Mouse (Mus musculus): ENCODE measurements around the gene Myo6. TPM values are rescaled to one million over a fixed set of nuclear protein-coding genes. Genes with fewer than 3 reads are reported as not detected.
"Not testable (repeated sequence)": the region's sequence is repeated elsewhere in the genome, so short reads cannot be mapped to it uniquely, and the experiment has no call there.

Myo6 gene
- total RNA-seq, 1 experiment from 2014 or later = 19.1 TPM

DNA sequence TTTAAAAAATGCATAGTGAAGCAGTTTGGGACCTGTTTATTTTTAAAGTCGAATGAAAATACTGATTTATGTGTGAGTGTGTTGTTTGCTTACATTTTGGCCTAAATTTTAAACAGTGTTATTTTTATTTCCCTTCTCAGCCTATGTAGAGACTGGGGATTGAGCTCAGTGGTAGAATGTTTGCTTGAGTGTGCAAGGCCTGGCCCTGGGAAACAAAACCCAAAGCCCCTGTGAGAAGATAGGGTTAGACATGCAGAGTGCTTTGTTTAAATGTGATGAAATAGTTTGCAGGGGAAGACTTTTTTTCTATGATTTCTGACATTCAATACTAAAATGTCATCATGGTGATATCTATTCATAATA, 110.9 kb downstream of the Myo6 start:
- no peak for ATAC-seq (replicated peaks; ENCODE audit: insufficient number of reproducible peaks, low FRiP score, low TSS enrichment, poor library complexity, severe bottlenecking)

DNA sequence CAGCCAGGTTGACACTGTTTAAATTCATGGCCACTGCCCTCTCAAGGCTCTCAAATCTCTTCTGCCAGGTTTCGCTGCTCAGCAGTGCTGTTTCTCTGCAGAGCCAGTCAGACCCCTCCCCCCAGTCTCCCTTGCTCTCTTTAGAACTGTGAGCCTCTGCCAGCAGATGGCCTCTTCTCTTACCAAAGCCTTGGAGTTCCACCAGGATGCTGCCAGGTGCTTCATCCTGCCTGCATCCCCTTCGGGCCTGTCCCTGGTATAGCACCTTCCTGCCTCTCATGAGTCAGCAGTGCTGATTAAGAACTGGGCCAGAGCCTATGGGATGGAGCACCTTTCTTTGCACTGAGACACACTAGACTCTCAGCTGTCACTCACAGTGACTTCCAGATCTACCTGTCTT, 112.3 kb downstream of the Myo6 start:
- no peak for ATAC-seq (replicated peaks; ENCODE audit: insufficient number of reproducible peaks, low FRiP score, low TSS enrichment, poor library complexity, severe bottlenecking)

- ATAC-seq (replicated peaks; ENCODE audit: insufficient number of reproducible peaks, low FRiP score, low TSS enrichment, poor library complexity, severe bottlenecking) = no peak
These were observed 112.9 kb downstream of the Myo6 start for GRCm38 (mm10) chr9:80277770-80278169.

DNA sequence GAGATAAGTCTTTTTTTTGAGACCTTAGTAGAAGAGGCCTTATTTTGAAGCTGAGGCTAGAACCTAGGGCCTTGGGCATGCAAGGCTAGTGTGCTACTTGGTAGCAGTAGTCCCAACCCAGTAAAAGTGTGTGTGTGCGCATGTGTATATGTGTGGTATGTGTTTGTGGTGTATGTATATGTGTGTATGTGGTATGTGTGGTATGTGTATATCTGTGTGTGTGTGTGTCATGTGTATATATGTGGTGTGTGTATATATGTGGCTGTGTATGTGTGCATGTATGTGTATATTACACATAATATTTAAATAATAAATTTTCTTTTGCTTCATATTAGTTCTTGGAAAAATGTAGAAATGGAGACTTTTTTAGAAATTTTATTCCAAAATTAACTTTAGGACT, 115.9 kb downstream of the Myo6 start:
- no peak for ATAC-seq (replicated peaks; ENCODE audit: insufficient number of reproducible peaks, low FRiP score, low TSS enrichment, poor library complexity, severe bottlenecking)

- no peak for ATAC-seq (replicated peaks; ENCODE audit: insufficient number of reproducible peaks, low FRiP score, low TSS enrichment, poor library complexity, severe bottlenecking)
These were observed 117.6 kb downstream of the Myo6 start for GRCm38 (mm10) chr9:80282426-80282825.

GRCm38 (mm10) chr9:80284539-80285174, 119.8 kb downstream of the Myo6 start:
- no peak for ATAC-seq (replicated peaks; ENCODE audit: insufficient number of reproducible peaks, low FRiP score, low TSS enrichment, poor library complexity, severe bottlenecking)

- no peak for ATAC-seq (replicated peaks; ENCODE audit: insufficient number of reproducible peaks, low FRiP score, low TSS enrichment, poor library complexity, severe bottlenecking)
These were observed 122.0 kb downstream of the Myo6 start for GRCm38 (mm10) chr9:80286845-80287244.

DNA sequence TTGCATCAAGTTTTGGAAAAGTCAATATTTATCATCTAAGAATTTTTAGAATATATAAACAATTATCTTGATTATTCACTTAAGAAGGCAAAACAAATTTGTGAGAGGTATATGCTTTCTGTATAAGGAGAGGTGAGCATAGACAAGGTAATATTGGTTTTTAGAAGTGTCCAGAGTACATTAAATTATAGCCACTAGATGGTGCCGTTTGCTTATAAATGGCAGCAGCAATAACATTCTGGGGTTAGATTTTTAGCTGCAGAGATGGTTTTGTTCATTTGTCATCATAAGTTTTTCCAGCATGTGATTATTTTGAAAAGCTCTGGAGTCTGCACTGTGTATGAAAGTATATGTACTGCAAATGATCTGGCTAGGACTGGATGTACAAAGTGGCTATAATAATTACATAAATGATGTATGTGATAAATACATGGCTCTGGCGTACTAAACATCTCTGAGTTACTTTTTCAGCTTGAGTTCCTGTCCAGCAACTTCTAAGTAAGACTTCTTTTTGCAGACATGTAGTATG, 128.3 kb downstream of the Myo6 start:
- ATAC-seq (replicated peaks; ENCODE audit: insufficient number of reproducible peaks, low FRiP score, low TSS enrichment, poor library complexity, severe bottlenecking) = no peak

- ATAC-seq (replicated peaks; ENCODE audit: insufficient number of reproducible peaks, low FRiP score, low TSS enrichment, poor library complexity, severe bottlenecking) = no peak
These were observed 131.3 kb downstream of the Myo6 start for GRCm38 (mm10) chr9:80296086-80296485.

GRCm38 (mm10) chr9:80299031-80299430, 134.2 kb downstream of the Myo6 start:
- ATAC-seq (replicated peaks; ENCODE audit: insufficient number of reproducible peaks, low FRiP score, low TSS enrichment, poor library complexity, severe bottlenecking) = no peak

DNA sequence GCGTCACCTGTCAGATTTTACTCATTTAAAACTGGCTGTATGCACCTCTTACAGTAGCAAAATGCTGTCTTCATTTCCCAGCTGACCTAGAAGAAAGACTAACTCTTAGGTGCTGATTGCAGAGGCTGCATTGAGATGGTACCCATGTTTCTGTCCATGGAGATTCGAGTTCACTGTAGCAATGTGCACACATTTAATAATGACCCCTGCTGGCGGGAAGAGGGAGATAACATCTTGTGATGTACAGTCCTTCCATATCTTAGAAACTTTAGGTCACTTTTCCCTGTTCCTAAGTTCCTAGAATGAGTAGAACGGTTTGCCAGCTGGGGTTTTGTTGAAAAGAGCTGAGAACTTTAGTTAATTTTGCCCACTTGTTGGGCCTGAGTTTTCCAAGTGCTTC, 138.7 kb downstream of the Myo6 start:
- no peak for ATAC-seq (replicated peaks; ENCODE audit: insufficient number of reproducible peaks, low FRiP score, low TSS enrichment, poor library complexity, severe bottlenecking)

DNA sequence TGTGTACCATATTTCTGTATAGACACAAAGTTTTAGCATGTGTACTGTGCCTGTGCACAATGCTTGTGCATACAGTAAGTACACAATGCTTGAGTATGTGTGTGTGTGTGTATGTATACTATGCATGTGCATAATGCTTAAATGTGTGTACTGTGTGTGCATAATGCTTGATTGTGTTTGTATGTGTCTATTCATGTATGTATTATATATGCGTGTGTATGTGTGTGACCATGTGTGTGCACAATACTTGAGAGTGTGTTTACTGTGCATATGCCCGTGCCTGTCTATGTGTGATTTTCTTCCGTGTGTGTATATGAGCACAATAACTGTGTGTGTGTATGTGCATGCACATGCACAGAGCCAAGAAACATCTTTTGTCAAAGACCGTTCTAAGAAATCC, 141.6 kb downstream of the Myo6 start:
- ATAC-seq (replicated peaks; ENCODE audit: insufficient number of reproducible peaks, low FRiP score, low TSS enrichment, poor library complexity, severe bottlenecking) = no peak

GRCm38 (mm10) chr9:80306853-80307252, 142.0 kb downstream of the Myo6 start:
- no peak for ATAC-seq (replicated peaks; ENCODE audit: insufficient number of reproducible peaks, low FRiP score, low TSS enrichment, poor library complexity, severe bottlenecking)

GRCm38 (mm10) chr9:80307629-80308028, 142.8 kb downstream of the Myo6 start:
- ATAC-seq (replicated peaks; ENCODE audit: insufficient number of reproducible peaks, low FRiP score, low TSS enrichment, poor library complexity, severe bottlenecking) = no peak

DNA sequence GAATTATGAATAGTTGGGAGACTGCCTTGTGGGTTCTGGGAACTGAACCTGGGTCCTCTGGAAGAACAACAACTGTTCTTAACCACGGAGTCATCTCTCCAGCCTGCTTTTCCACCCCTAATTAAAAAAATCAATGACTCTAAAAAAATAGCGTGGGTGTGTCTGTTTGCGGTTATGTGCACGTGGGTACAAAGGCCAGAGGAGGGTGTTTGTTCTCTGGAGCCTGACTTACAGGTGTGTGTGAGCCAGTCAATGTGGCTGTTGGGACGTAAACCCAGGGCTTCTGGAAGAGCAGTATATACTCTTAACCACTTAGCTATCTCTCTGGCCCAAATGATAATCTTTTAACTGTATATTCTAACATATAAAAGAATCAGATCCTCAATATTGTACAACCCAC, 148.8 kb downstream of the Myo6 start:
- no peak for ATAC-seq (replicated peaks; ENCODE audit: insufficient number of reproducible peaks, low FRiP score, low TSS enrichment, poor library complexity, severe bottlenecking)

DNA sequence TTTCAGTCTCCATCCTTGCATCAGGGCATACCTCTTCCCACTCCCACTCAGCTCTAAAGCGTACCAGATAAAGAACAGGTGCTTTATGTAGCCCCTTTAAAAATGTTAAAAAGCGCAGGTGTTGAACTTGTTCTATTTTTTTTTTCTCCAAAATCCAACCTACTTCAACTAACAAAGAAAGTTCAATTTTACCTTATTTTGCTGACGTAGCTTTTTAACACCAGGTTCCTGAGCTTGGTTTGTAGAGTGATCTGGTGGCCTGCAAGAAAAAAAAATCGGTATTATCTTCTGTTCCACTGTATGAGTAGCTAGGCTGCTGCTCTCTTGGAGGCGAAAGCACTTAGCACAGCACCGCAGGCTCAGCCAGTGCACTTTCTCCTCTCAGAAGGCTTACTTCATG, 151.1 kb downstream of the Myo6 start:
- no peak for ATAC-seq (replicated peaks; ENCODE audit: insufficient number of reproducible peaks, low FRiP score, low TSS enrichment, poor library complexity, severe bottlenecking)

- ATAC-seq (replicated peaks; ENCODE audit: insufficient number of reproducible peaks, low FRiP score, low TSS enrichment, poor library complexity, severe bottlenecking) = no peak
These were observed 153.2 kb downstream of the Myo6 start for GRCm38 (mm10) chr9:80318027-80318426.

DNA sequence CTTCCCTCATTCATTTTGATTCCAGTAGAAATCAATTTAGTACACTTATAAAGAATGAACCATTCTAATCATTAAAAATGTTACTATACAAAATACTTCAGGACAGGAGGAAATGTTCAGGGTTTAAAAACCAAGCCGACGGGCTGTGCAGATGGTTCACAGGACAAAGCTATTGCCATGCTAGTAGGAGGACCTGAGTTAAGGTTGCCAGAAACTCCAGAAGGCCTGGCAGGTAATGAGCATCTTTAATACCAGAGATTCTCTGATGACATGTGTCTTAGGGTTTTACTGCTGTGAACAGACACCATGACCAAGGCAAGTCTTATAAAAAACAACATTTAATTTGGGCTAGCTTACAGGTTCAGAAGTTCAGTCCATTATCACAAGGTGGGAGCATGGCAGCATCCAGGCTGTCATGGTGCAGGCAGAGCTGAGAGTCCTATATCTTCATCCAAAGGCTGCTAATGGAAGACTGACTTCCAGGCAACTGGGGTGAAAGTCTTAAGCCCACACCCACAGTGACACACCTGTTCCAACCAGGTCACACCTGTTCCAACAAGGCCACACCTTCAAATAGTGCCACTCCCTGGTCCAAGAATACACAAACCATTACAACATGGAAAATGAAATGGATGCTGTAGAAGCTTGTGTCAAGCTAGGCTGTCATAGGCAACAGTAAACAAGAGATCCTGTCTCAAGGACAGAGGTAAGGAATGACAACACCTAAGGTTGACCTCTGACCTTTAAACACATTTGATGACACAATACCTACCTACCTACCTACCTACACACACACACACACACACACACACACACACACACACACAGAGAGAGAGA, 156.4 kb downstream of the Myo6 start:
- not testable (repeated sequence) for ATAC-seq (replicated peaks; ENCODE audit: insufficient number of reproducible peaks, low FRiP score, low TSS enrichment, poor library complexity, severe bottlenecking)

- ATAC-seq (replicated peaks; ENCODE audit: insufficient number of reproducible peaks, low FRiP score, low TSS enrichment, poor library complexity, severe bottlenecking) = no peak
These were observed 167.3 kb downstream of the Myo6 start for GRCm38 (mm10) chr9:80332153-80332552.

DNA sequence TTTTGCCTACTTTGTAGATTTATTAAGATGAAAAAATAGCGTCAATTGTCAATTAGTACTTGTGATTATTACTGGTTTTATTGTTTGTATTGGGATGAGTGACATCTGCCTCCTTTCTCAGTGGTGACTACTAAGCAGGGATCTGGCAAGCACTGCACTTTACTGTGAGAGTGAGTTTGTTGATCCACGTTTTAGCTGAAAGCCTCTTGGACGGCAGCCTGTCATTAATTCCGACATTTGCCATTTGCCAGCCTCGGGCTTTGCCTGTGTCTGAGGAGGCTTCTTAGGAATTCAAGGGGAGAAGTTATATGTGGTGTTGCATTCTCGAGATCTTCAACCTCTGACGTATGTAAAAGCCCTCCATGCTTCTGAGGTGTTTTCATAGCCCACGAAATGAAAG, 168.6 kb downstream of the Myo6 start:
- no peak for ATAC-seq (replicated peaks; ENCODE audit: insufficient number of reproducible peaks, low FRiP score, low TSS enrichment, poor library complexity, severe bottlenecking)

All from monocyte, adult 5-6 weeks (primary cell).